Mouse (Mus musculus) heart, postnatal 14 days (tissue): Measurements from ENCODE around the gene Smug1. TPM values are rescaled to one million over a fixed set of nuclear protein-coding genes. Genes with fewer than 3 reads are reported as not detected.

Experiments used
- DNase-seq, 2 experiments: peaks; one replicate each; pipeline ENCODE4 v3.0.0; 2021 to 2022
- intact Hi-C: fragments of 180-260 bp; cut with DNase I; formaldehyde crosslinking; loops from one replicate; pipeline ENCODE4 v1.15.1; 2025
- total RNA-seq, 2 experiments: library from RNA; stranded (reverse); gene quantifications; 2 replicates each; pipeline ENCODE4 v1.2.3; 2021

Gene Smug1
- total RNA-seq, 2 experiments from 2014 or later: 13.5 to 14.0 TPM

DNA sequence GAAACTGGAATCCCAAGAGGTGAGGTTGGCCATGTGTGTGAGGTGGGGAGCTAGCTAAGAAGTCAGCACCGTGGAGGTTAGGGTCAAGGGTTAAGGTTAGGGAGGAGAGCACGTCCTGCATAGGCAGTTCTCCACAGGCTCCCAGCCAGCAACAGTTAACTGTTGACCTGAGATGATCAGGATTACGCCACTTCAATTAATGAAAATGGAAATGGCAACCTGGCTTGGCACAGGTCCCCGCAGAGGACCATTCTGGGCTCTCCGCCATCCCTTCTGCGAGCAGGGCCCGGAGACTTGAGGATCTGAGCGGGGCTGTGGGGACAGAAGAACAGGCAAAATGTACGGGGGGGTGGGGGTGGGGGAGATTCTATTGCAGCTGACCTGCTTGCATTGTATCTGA is 19.1 kb downstream of the Smug1 start:
- intact Hi-C loops: no loop called here
- DNase-seq: no peak

DNA sequence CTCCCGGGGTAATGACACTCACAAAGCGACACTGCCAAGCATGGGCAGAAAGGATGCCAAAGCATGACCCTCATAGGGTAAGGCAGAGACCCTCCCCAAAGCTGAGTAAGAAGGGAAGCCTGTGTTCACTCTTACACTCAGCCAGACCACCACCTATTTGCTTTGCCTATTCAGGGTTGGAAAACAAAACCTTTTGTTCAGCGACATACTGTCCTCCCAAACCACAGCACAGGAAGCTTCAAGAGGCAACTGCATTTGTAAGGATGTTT is 19.5 kb downstream of the Smug1 start:
- DNase-seq: no peak
- intact Hi-C loops: no loop called here

- intact Hi-C loops: no loop called here
- DNase-seq: peak in 1 of 2 experiments; percentile 30
Measured at GRCm38 (mm10) chr15:103146627-103147421, 20.1 kb downstream of the Smug1 start.

- no peak for DNase-seq
- intact Hi-C loops: no loop called here
Measured at GRCm38 (mm10) chr15:103145635-103146299, 21.1 kb downstream of the Smug1 start.

- no peak for DNase-seq
- intact Hi-C loops: no loop called here
Measured at GRCm38 (mm10) chr15:103144176-103144575, 22.7 kb downstream of the Smug1 start.

DNA sequence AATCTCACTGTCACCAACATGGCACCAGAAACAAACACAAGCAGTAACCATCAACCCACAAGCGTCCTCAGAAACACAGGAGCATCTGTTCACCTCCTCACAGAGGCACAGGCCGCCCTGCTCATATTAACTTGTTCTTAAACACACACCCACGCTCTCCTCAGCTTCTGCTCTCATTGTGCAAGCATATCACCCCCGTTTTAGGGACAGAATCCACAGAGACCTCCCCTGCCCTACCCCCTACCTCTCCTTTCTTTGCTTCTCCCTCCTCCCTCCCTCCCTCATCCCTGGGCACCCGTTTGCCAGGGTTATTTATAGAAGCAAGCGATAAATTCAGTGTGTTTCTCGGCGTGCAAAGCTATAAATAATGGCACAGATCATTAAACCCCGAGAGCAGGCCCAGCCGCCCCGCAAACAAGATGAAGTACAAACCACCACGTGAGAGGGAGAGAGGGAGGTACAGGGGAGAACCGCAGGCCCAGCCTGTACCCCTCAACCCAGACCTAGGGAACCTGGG is 31.4 kb downstream of the Smug1 start:
- intact Hi-C loops: no loop called here
- DNase-seq: peak in 1 of 2 experiments; percentile 16

- DNase-seq: no peak
- intact Hi-C loops: loop anchor here (5.0 kb wide), 2 partner anchors 122 to 147 kb away; no protein-coding TSS in a partner anchor
Measured at GRCm38 (mm10) chr15:103134277-103135086, 32.4 kb downstream of the Smug1 start.

DNA sequence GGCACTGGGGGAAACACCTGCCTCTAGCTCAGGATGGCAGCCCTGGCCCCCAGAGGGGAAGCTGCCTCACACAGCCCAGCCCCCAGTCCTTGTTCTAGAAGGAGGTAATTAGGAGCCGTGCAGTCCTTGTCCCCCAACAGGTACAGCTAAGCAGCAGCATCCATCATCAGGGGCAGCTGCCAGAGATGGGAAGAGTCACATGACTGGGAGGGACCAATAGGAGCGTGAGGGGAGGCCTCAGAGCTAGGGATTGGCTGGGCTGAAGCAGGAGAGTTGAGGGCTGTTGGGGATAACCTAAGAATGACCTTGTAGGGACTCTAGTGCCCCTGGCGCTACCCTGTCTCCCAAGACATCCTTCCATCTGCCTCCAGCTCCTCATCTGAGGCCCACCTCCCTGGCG is 33.1 kb downstream of the Smug1 start:
- intact Hi-C loops: loop anchor here (5.0 kb wide), 2 partner anchors 121 to 146 kb away; no protein-coding TSS in a partner anchor

DNA sequence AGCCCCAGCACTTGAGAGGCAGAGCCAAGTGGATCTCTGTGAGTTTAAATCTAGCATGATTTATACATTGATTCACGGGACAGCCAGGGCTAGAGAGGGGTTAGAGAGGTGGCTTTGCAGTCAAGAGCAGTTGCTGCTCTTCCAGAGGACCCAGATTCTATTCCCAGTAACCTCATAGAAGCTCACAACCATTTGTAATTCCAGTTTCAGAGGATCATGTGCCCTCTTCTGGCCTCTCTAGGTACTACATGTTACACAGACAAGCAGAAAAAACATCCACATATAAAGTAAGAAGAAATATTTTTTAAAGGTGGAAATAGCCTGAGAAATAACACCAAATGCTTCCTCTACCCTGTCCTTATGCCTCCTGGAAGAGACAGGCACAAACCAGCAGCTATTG is 36.2 kb downstream of the Smug1 start:
- intact Hi-C loops: loop anchor here (5.0 kb wide), 2 partner anchors 118 to 143 kb away; no protein-coding TSS in a partner anchor
- peak in 1 of 2 experiments; percentile 36 for DNase-seq

More for the DNA sequence above, 33.1 kb downstream of the Smug1 start:
- no peak for DNase-seq

GRCm38 (mm10) chr15:103129289-103129688 is 37.6 kb downstream of the Smug1 start:
- intact Hi-C loops: no loop called here

DNA sequence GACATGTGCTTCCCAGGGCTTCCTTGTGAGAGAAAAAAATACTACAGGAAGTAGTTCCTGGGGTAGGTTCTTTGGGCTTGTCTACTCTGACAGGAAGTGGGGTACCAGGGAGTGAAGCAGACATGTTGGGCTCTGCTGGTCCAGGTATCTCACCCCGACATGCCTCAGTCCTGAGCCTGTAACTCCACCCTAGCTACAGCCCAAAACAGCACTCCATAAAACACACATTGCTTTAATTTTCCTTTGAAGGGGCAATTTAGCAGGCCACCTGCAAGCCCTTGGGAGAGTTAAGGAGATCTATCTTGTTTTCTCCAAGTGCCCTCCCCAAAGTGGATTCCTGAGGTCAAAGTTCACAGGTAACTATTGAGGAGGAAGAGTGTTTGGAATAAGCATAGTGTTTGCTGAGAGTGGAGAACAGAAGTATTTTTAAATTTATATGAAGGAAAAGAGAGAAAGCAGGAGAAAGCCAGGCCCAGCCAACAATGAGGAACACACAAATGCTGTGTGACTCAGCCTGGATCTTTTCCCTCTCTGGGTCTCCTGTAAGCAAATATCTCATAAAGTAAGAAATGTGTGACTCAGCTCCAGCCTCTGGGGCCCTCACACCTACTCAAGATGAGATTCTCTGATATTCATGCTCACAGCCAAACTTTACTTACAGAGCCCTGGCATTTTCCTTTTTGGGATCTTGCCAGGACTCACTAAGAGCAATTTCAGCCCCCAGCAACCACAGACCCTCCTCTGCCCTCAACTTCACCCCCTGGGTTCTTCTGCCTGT is 38.6 kb downstream of the Smug1 start:
- DNase-seq: no peak
- intact Hi-C loops: no loop called here

More at GRCm38 (mm10) chr15:103129289-103129688, 37.6 kb downstream of the Smug1 start:
- DNase-seq: peak in 1 of 2 experiments; percentile 4

DNA sequence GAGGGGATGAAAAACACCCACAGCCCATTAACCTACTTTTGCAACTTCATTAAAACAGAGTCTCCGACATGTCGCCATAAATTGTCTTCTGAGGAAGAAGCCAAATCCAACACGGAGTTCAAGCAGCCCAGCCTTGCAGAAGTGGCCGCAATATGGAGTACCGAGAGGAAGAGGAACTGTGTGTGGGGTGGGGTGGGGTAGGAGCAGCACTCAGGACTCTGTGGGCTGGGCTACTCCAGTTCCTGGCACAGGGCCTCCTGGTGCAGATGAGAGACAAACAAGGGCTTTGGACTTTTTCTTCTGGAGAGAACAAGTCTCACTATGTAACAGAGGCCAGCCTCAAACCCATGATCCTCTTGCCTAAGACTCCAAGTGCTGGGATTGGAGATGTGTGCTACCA is 40.9 kb downstream of the Smug1 start:
- DNase-seq: no peak
- intact Hi-C loops: no loop called here

- intact Hi-C loops: no loop called here
- no peak for DNase-seq
Measured at GRCm38 (mm10) chr15:103124254-103124653, 42.6 kb downstream of the Smug1 start.

GRCm38 (mm10) chr15:103123343-103123742 is 43.5 kb downstream of the Smug1 start:
- DNase-seq: no peak
- intact Hi-C loops: no loop called here

GRCm38 (mm10) chr15:103122372-103122771 is 44.5 kb downstream of the Smug1 start:
- intact Hi-C loops: no loop called here
- DNase-seq: no peak

GRCm38 (mm10) chr15:103121416-103121815 is 45.5 kb downstream of the Smug1 start:
- peak; percentile 41 to 63 for DNase-seq
- intact Hi-C loops: no loop called here

DNA sequence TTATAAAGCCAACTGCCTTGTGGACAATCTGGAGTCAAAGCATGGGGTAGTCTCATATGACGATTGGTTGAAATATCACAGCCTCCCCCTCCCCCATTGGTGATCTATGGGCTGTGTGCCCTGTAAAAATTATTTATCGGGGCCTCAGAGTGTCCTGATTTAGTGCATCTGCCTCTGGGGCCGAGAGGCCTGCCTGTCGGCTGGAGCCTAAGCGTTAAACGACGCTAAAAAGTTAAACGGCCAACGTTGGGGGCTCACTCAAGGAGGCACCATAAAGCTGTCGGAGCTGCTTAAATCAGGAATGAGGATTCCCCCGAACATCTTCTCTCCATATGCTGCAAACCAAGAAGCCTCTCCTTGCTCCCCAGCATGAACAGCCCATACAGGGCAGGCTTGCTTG is 46.3 kb downstream of the Smug1 start:
- intact Hi-C loops: no loop called here
- DNase-seq: no peak

DNA sequence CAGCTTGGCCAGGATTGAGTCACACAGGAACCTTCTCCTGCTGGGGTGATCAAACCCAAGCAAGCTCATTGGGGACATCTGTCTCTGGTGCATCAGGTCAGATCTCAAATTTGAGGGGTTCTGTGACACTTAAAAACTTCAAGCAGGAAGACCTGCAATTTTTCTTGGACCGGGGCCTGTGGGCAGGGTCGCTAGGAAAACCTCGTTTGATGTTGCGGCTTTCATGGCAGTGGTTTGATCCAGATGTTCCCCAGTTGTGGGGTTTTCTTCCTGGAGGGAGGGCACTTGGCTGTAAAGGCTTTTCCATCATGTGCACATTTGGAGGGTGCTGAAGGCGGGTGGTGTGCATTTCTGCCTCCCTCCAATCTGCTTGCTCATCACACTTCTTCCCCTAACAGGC is 51.2 kb downstream of the Smug1 start:
- intact Hi-C loops: no loop called here
- no peak for DNase-seq

GRCm38 (mm10) chr15:103115256-103115655 is 51.6 kb downstream of the Smug1 start:
- intact Hi-C loops: no loop called here
- DNase-seq: peak in 1 of 2 experiments; percentile 17

GRCm38 (mm10) chr15:103113077-103113476 is 53.8 kb downstream of the Smug1 start:
- DNase-seq: no peak
- intact Hi-C loops: no loop called here
